Mouse (Mus musculus): ENCODE data around the gene March7. TPM values are rescaled to one million over a fixed set of nuclear protein-coding genes. Genes with fewer than 3 reads are reported as not detected.

Gene March7
- total and polyA plus RNA-seq, 3 experiments = 32.3 to 36.4 TPM; not detected in 1

GRCm38 (mm10) chr2:60175078-60175477, 34.6 kb upstream of the March7 start:
- Histone ChIP-seq H3K27ac (ENCODE audit: control insufficient read depth, low read depth, low read length) (no peak overlapping the region), H3K4me1 (ENCODE audit: control insufficient read depth in 1 of 2, insufficient read depth in 2 of 2, low read length in 2 of 2) (no peaks in the 10 kb centered on the region), H3K79me2 (ENCODE audit: control insufficient read depth, insufficient read depth, low read length, poor library complexity) (no peaks in the 10 kb centered on the region), H3K4me3 (ENCODE audit: control insufficient read depth in 1 of 2, insufficient read depth in 1 of 2, low read depth in 2 of 2, low read length in 2 of 2) (no peak overlapping the region), H3K27me3 (ENCODE audit: control insufficient read depth in 1 of 2, insufficient read depth in 2 of 2, low read length in 2 of 2) (no peaks in the 10 kb centered on the region), H3K9ac (ENCODE audit: control insufficient read depth, low read depth, low read length, poor library complexity, severe bottlenecking) (no peak overlapping the region), H3K9me3 (replicated peaks; ENCODE audit: insufficient read depth, low read length) (no peaks in the 10 kb centered on the region), H3K36me3 (ENCODE audit: control insufficient read depth in 1 of 2, insufficient read depth in 2 of 2, low read length in 2 of 2) (no peaks in the 10 kb centered on the region)
- DNase-seq (ENCODE audit: low read depth, low spot score) = peak; percentile 36
- TF ChIP-seq ETS1 (IDR thresholded peaks at IDR 0.05; ENCODE audit: low read depth, low read length) = no peak
- no peak for TF ChIP-seq TAL1 (IDR thresholded peaks at IDR 0.05; ENCODE audit: low read length)
- TF ChIP-seq MYB (IDR thresholded peaks at IDR 0.05; ENCODE audit: low read depth, low read length) = no peak
- TF ChIP-seq RCOR1 (IDR thresholded peaks at IDR 0.05; ENCODE audit: low read depth, low read length) = no peak
- TF ChIP-seq ZMIZ1 (IDR thresholded peaks at IDR 0.05; ENCODE audit: low read depth, low read length) = no peak
- TF ChIP-seq ZNF384 (IDR thresholded peaks at IDR 0.05; ENCODE audit: low read depth, low read length) = 0 out of 2 replicates have a peak, but pooled peaks have one; percentile 32
- TF ChIP-seq USF1 (IDR thresholded peaks at IDR 0.05; ENCODE audit: low read depth, low read length) = peak; percentile 86
- no peak for TF ChIP-seq TCF12 (IDR thresholded peaks at IDR 0.05; ENCODE audit: low read depth, low read length)
- TF ChIP-seq KAT2A (conservative IDR thresholded peaks at IDR 0.05; ENCODE audit: low read depth, low read length) = no peak
- no peak for TF ChIP-seq POLR2AphosphoS2 (IDR thresholded peaks at IDR 0.05; ENCODE audit: low read length)
- TF ChIP-seq USF2 (IDR thresholded peaks at IDR 0.05; ENCODE audit: borderline replicate concordance in 1 of 2, insufficient read depth in 1 of 2, low read depth in 1 of 2, low read length in 2 of 2) = 0 out of 4 replicates have a peak, but pooled peaks of 1 of the 2 experiments have one; percentile 31
- no peak for TF ChIP-seq CHD2 (IDR thresholded peaks at IDR 0.05; ENCODE audit: low read length)
- TF ChIP-seq SMC3 (IDR thresholded peaks at IDR 0.05; ENCODE audit: low read depth, low read length) = no peak
- no peak for TF ChIP-seq CHD1 (IDR thresholded peaks at IDR 0.05; ENCODE audit: low read depth, low read length)
- no peak for TF ChIP-seq MAZ (IDR thresholded peaks at IDR 0.05; ENCODE audit: low read depth, low read length)
- no peak for TF ChIP-seq NRF1 (IDR thresholded peaks at IDR 0.05; ENCODE audit: insufficient read depth, low read depth, low read length, poor library complexity, severe bottlenecking)
- no peak for TF ChIP-seq RAD21 (IDR thresholded peaks at IDR 0.05; ENCODE audit: low read depth, low read length)

- Histone ChIP-seq H3K27me3 (ENCODE audit: control insufficient read depth in 1 of 2, insufficient read depth in 2 of 2, low read length in 2 of 2) (no peaks in the 10 kb centered on the region), H3K4me1 (ENCODE audit: control insufficient read depth in 1 of 2, insufficient read depth in 2 of 2, low read length in 2 of 2) (no peaks in the 10 kb centered on the region), H3K4me3 (ENCODE audit: control insufficient read depth in 1 of 2, insufficient read depth in 1 of 2, low read depth in 2 of 2, low read length in 2 of 2) (no peak overlapping the region), H3K79me2 (ENCODE audit: control insufficient read depth, insufficient read depth, low read length, poor library complexity) (no peaks in the 10 kb centered on the region), H3K36me3 (ENCODE audit: control insufficient read depth in 1 of 2, insufficient read depth in 2 of 2, low read length in 2 of 2) (no peaks in the 10 kb centered on the region), H3K9ac (ENCODE audit: control insufficient read depth, low read depth, low read length, poor library complexity, severe bottlenecking) (no peak overlapping the region), H3K9me3 (replicated peaks; ENCODE audit: insufficient read depth, low read length) (no peaks in the 10 kb centered on the region), H3K27ac (ENCODE audit: control insufficient read depth, low read depth, low read length) (no peak overlapping the region)
- TF ChIP-seq EP300 (IDR thresholded peaks at IDR 0.05; ENCODE audit: low read depth in 1 of 2, low read length in 2 of 2) = no peak
- no peak for TF ChIP-seq KAT2A (conservative IDR thresholded peaks at IDR 0.05; ENCODE audit: low read depth, low read length)
- no peak for TF ChIP-seq CHD1 (IDR thresholded peaks at IDR 0.05; ENCODE audit: low read depth, low read length)
- TF ChIP-seq TBP (IDR thresholded peaks at IDR 0.05; ENCODE audit: low read depth, low read length) = no peak
- no peak for TF ChIP-seq POLR2A (IDR thresholded peaks at IDR 0.05; ENCODE audit: control insufficient read depth in 1 of 2, insufficient read depth in 1 of 2, low read depth in 1 of 2, low read length in 2 of 2, poor library complexity in 1 of 2)
- no peak for TF ChIP-seq USF2 (IDR thresholded peaks at IDR 0.05; ENCODE audit: borderline replicate concordance in 1 of 2, insufficient read depth in 1 of 2, low read depth in 1 of 2, low read length in 2 of 2)
- no peak for TF ChIP-seq NRF1 (IDR thresholded peaks at IDR 0.05; ENCODE audit: insufficient read depth, low read depth, low read length, poor library complexity, severe bottlenecking)
- peak; percentile 44 for DNase-seq (ENCODE audit: low read depth, low spot score)
These were observed 33.6 kb upstream of the March7 start for GRCm38 (mm10) chr2:60176087-60176486.

All from MEL (cell line).